Comparison of ENCODE assay signal across 28 mouse cellular contexts in genomic region chr8:36364567-36365231, GRCm38 (mm10).
DNase-seq lines count a peak whose midpoint lies in the region; ATAC-seq lines count a peak whose summit lies in the region.
"Had no signal": no experiment of that assay in that cellular context is flagged by ENCODE, and none has a peak within 500 bp of the region (broad histone marks: within the 10 kb centered on the region; RNA-seq: fewer than 3 reads in every experiment).

No protein-coding gene starts in this region.

- no peaks in the 10 kb centered on the region for H3K4me1 ChIP-seq in embryonic facial prominence, embryonic 14.5 days (ENCODE audit: control insufficient read depth, insufficient read depth, low read length)
- H3K4me1 ChIP-seq in embryonic facial prominence, embryonic 10.5 days: no peaks in the 10 kb centered on the region
- H3K4me1 ChIP-seq: embryonic facial prominence, embryonic 12.5 days; embryonic facial prominence, embryonic 15.5 days; forebrain, embryonic 10.5 days; forebrain, embryonic 12.5 days had no signal

- no peak overlapping the region for H3K9ac ChIP-seq in embryonic facial prominence, embryonic 14.5 days (ENCODE audit: low read depth, low read length)
- H3K9ac ChIP-seq: embryonic facial prominence, embryonic 12.5 days; embryonic facial prominence, embryonic 15.5 days; forebrain, embryonic 12.5 days had no signal

- WGBS in embryonic facial prominence, embryonic 14.5 days: 68% methylated on average over 6 of the region's 6 CpGs
- 83% methylated on average over 6 of the region's 6 CpGs for WGBS in embryonic facial prominence, embryonic 10.5 days

- no peaks in the 10 kb centered on the region for H3K9me3 ChIP-seq in embryonic facial prominence, embryonic 14.5 days (ENCODE audit: control insufficient read depth, low read length)
- no peaks in the 10 kb centered on the region for H3K9me3 ChIP-seq in embryonic facial prominence, embryonic 10.5 days
- H3K9me3 ChIP-seq: embryonic facial prominence, embryonic 12.5 days; embryonic facial prominence, embryonic 15.5 days; forebrain, embryonic 10.5 days; forebrain, embryonic 12.5 days; G1E had no signal

- no peak overlapping the region for H3K4me3 ChIP-seq in embryonic facial prominence, embryonic 14.5 days (ENCODE audit: low read depth, low read length)
- no peak overlapping the region for H3K4me3 ChIP-seq in embryonic facial prominence, embryonic 10.5 days
- H3K4me3 ChIP-seq: embryonic facial prominence, embryonic 12.5 days; embryonic facial prominence, embryonic 15.5 days; erythroblast, embryonic 14.5 days; forebrain, embryonic 10.5 days; forebrain, embryonic 12.5 days had no signal

- H3K27ac ChIP-seq in embryonic facial prominence, embryonic 14.5 days (replicated peaks; ENCODE audit: low read depth, low read length): no peak overlapping the region
- no peak overlapping the region for H3K27ac ChIP-seq in embryonic facial prominence, embryonic 10.5 days (replicated peaks)
- H3K27ac ChIP-seq: embryonic facial prominence, embryonic 12.5 days; embryonic facial prominence, embryonic 15.5 days; forebrain, embryonic 10.5 days; forebrain, embryonic 12.5 days had no signal

- H3K36me3 ChIP-seq in embryonic facial prominence, embryonic 14.5 days (ENCODE audit: control insufficient read depth, insufficient read depth, low read length): no peaks in the 10 kb centered on the region
- H3K36me3 ChIP-seq in embryonic facial prominence, embryonic 10.5 days (replicated peaks): no peaks in the 10 kb centered on the region
- H3K36me3 ChIP-seq: embryonic facial prominence, embryonic 12.5 days; embryonic facial prominence, embryonic 15.5 days; forebrain, embryonic 10.5 days; forebrain, embryonic 12.5 days; G1E had no signal

- DNase-seq in embryonic facial prominence, embryonic 14.5 days (ENCODE audit: low spot score): peak; percentile 24
- DNase-seq in embryonic facial prominence, embryonic 10.5 days (ENCODE audit: low spot score): no peak
- DNase-seq in frontal cortex, postnatal 10 days (ENCODE audit: low spot score in 2 of 2): no peak
- DNase-seq in brain, adult 2 months (ENCODE audit: low read depth, low spot score): peak; percentile 68
- DNase-seq: adrenal gland, adult 8-10 months; adrenal gland, postnatal 14 days; adrenal gland, postnatal 36 days; B cell, adult 2 months; cerebellum, adult 11 months; cerebellum, adult 18-20 months; cerebellum, adult 8-10 months; cerebellum, adult 9-11 months; cerebellum, postnatal 14 days; cerebellum, postnatal 36 days; embryo, embryonic 11 days had no signal

- no peak for ATAC-seq in embryonic facial prominence, embryonic 14.5 days (ENCODE audit: low read depth)
- ATAC-seq in frontal cortex, adult (ENCODE audit: low TSS enrichment): peak; percentile 56
- ATAC-seq in megakaryocyte progenitor cell, adult 5-6 weeks (replicated peaks; ENCODE audit: poor library complexity): no peak
- ATAC-seq: activated CD4-positive, CD25-positive, alpha-beta regulatory T cell, adult 4 months; CD4-positive, CD25-positive, alpha-beta regulatory T cell, adult 4 months; forebrain, embryonic 14.5 days; Patski had no signal

- H3K27me3 ChIP-seq in embryonic facial prominence, embryonic 14.5 days (replicated peaks; ENCODE audit: control insufficient read depth, insufficient read depth, low read length): no peaks in the 10 kb centered on the region
- no peaks in the 10 kb centered on the region for H3K27me3 ChIP-seq in embryonic facial prominence, embryonic 10.5 days (replicated peaks; ENCODE audit: low read depth, poor library complexity, severe bottlenecking)
- H3K27me3 ChIP-seq: CH12.LX; embryonic facial prominence, embryonic 12.5 days; embryonic facial prominence, embryonic 15.5 days; forebrain, embryonic 12.5 days; Patski had no signal

- no peak overlapping the region for H3K4me2 ChIP-seq in embryonic facial prominence, embryonic 14.5 days (ENCODE audit: low read depth, low read length)
- H3K4me2 ChIP-seq: embryonic facial prominence, embryonic 12.5 days; embryonic facial prominence, embryonic 15.5 days; forebrain, embryonic 12.5 days had no signal

Comparison
In these comparisons a context has a peak if more than half of its experiments do, and no peak if none do; other contexts are left out.
1. DNase-seq: peak in embryonic facial prominence, embryonic 14.5 days (single experiment) and brain, adult 2 months (single experiment); none in embryonic facial prominence, embryonic 10.5 days (single experiment) and frontal cortex, postnatal 10 days (0 of 2).